Mouse (Mus musculus) liver, embryonic 11.5 days (tissue): ENCODE results near the gene BC049352. TPM values are rescaled to one million over a fixed set of nuclear protein-coding genes. Genes with fewer than 3 reads are reported as not detected.

ENCODE experiments used
- ATAC-seq: fragments of 200-750 bp; cut with Nextera tagmentation; replicated peaks from 2 replicates; pipeline ENCODE4 v1.8.0; 2017; ENCODE audit warnings: moderate number of reproducible peaks, mild to moderate bottlenecking, moderate TSS enrichment, moderate library complexity; ENCODE audit not compliant: low FRiP score
- DNase-seq: peaks from one replicate; pipeline ENCODE4 v3.0.0-alpha.2; 2017; ENCODE audit warnings: low spot score
- H3K27ac ChIP-seq: fragments of 300-500 bp; sonication (generic); 2 replicates; pipeline ENCODE4 v1.5.1; 2014; ENCODE audit warnings: mild to moderate bottlenecking, low read depth, low read length, control low read depth
- H3K27me3 ChIP-seq: fragments of 300-500 bp; sonication (generic); replicated peaks from 2 replicates; pipeline ENCODE4 v1.6.1; 2014; ENCODE audit warnings: low read length, mixed read lengths; ENCODE audit not compliant: control insufficient read depth, insufficient read depth
- H3K36me3 ChIP-seq: fragments of 300-500 bp; sonication (generic); 2 replicates; pipeline ENCODE4 v1.6.1; 2014; ENCODE audit warnings: mild to moderate bottlenecking, low read length, moderate library complexity, mixed read lengths; ENCODE audit not compliant: control insufficient read depth, insufficient read depth
- H3K4me1 ChIP-seq: fragments of 300-500 bp; sonication (generic); replicated peaks from 2 replicates; pipeline ENCODE4 v1.6.1; 2014; ENCODE audit warnings: low read length, mixed read lengths; ENCODE audit not compliant: control insufficient read depth, insufficient read depth
- H3K4me2 ChIP-seq: fragments of 300-500 bp; sonication (generic); 2 replicates; pipeline ENCODE4 v1.6.1; 2014; ENCODE audit warnings: mild to moderate bottlenecking, control low read depth, moderate library complexity
- H3K4me3 ChIP-seq: fragments of 300-500 bp; sonication (generic); 2 replicates; pipeline ENCODE4 v1.5.1; 2014; ENCODE audit warnings: low read depth, low read length, control low read depth
- H3K9ac ChIP-seq: fragments of 300-500 bp; sonication (generic); 2 replicates; pipeline ENCODE4 v1.6.1; 2014; ENCODE audit warnings: low read depth, low read length, control low read depth
- H3K9me3 ChIP-seq: fragments of 300-500 bp; sonication (generic); 2 replicates; pipeline ENCODE4 v1.6.1; 2016; ENCODE audit warnings: low read length, inconsistent platforms, mixed read lengths; ENCODE audit not compliant: control insufficient read depth
- WGBS: fragments of 180-500 bp; shearing (Covaris S2); extraction: QIAGEN DNeasy Blood & Tissue Kit; methylation state at CpG from one replicate; pipeline ENCODE4 v1.1.7; 2014; 5-methylcytosine and 5-hydroxymethylcytosine counted together
- polyA plus RNA-seq: library from polyadenylated mRNA; unstranded; fragments of >200 nt; fragmentation: Nextera tagmentation; extraction: Ambion mirVana; gene quantifications from 2 replicates; pipeline ENCODE4 v1.2.1, GENCODE M21; 2014

Gene BC049352
- polyA plus RNA-seq, 1 experiment from 2014 or later, result 0.15 TPM

- Histone ChIP-seq H3K4me2 (no peak overlapping the region), H3K9me3 (no peaks in the 10 kb centered on the region), H3K36me3 (no peaks in the 10 kb centered on the region), H3K27me3 (0 out of 2 replicates have a peak, but pooled peaks cover 2% of the 10 kb centered on the region), H3K9ac (no peak overlapping the region), H3K4me1 (peaks cover 6% of the 10 kb centered on the region), H3K27ac (no peak overlapping the region), H3K4me3 (no peak overlapping the region)
- ATAC-seq (no peak), DNase-seq (no peak)
- WGBS, result 83% methylated on average over 7 of the region's 7 CpGs
Observed at GRCm38 (mm10) chr9:45250306-45250705, 68.5 kb downstream of the BC049352 start.

- WGBS, result 31% methylated on average over 3 of the region's 3 CpGs
- ATAC-seq, result peak; percentile 43; the same call in 1 of the 2 replicates
- H3K4me3 ChIP-seq, result no peak overlapping the region
Observed at GRCm38 (mm10) chr9:45251281-45251680, 69.5 kb downstream of the BC049352 start.

GRCm38 (mm10) chr9:45251990-45252389, 70.2 kb downstream of the BC049352 start:
- Histone ChIP-seq H3K9me3 (no peaks in the 10 kb centered on the region), H3K27ac (no peak overlapping the region), H3K4me1 (peaks cover 6% of the 10 kb centered on the region), H3K4me2 (no peak overlapping the region), H3K9ac (no peak overlapping the region), H3K36me3 (no peaks in the 10 kb centered on the region), H3K4me3 (no peak overlapping the region), H3K27me3 (0 out of 2 replicates have a peak, but pooled peaks cover 2% of the 10 kb centered on the region)
- ATAC-seq (no peak), DNase-seq (no peak)
- 35% methylated on average over 4 of the region's 4 CpGs for WGBS

More at GRCm38 (mm10) chr9:45251281-45251680, 69.5 kb downstream of the BC049352 start:
- no peak overlapping the region for H3K4me2 ChIP-seq
- no peaks in the 10 kb centered on the region for H3K36me3 ChIP-seq
- no peak for DNase-seq
- H3K9me3 ChIP-seq, result no peaks in the 10 kb centered on the region
- peaks cover 6% of the 10 kb centered on the region for H3K4me1 ChIP-seq
- no peak overlapping the region for H3K27ac ChIP-seq
- H3K27me3 ChIP-seq, result 0 out of 2 replicates have a peak, but pooled peaks cover 2% of the 10 kb centered on the region
- H3K9ac ChIP-seq, result no peak overlapping the region

- 0 out of 2 replicates have a peak, but pooled peaks cover 2% of the 10 kb centered on the region for H3K27me3 ChIP-seq
- no peak overlapping the region for H3K4me2 ChIP-seq
- H3K4me1 ChIP-seq, result peaks cover 6% of the 10 kb centered on the region
- H3K36me3 ChIP-seq, result no peaks in the 10 kb centered on the region
- no peak overlapping the region for H3K4me3 ChIP-seq
- H3K9me3 ChIP-seq, result no peaks in the 10 kb centered on the region
- H3K9ac ChIP-seq, result no peak overlapping the region
- DNase-seq (no peak), ATAC-seq (no peak)
- WGBS, result 55% methylated on average over 6 of the region's 6 CpGs
- H3K27ac ChIP-seq, result no peak overlapping the region
Observed at GRCm38 (mm10) chr9:45252395-45252794, 70.6 kb downstream of the BC049352 start.

- no peak overlapping the region for H3K4me2 ChIP-seq
- WGBS, result 67% methylated on average over 6 of the region's 6 CpGs
Observed at GRCm38 (mm10) chr9:45254021-45254420, 72.2 kb downstream of the BC049352 start.

GRCm38 (mm10) chr9:45254605-45255004, 72.8 kb downstream of the BC049352 start:
- H3K27me3 ChIP-seq, result 0 out of 2 replicates have a peak, but pooled peaks cover 2% of the 10 kb centered on the region
- no peak overlapping the region for H3K9ac ChIP-seq
- no peak overlapping the region for H3K4me2 ChIP-seq
- WGBS, result 49% methylated on average over 4 of the region's 4 CpGs
- ATAC-seq, result no peak
- DNase-seq, result no peak
- no peak overlapping the region for H3K4me3 ChIP-seq
- no peaks in the 10 kb centered on the region for H3K36me3 ChIP-seq
- no peaks in the 10 kb centered on the region for H3K9me3 ChIP-seq
- H3K27ac ChIP-seq, result no peak overlapping the region
- peaks cover 6% of the 10 kb centered on the region for H3K4me1 ChIP-seq

More at GRCm38 (mm10) chr9:45254021-45254420, 72.2 kb downstream of the BC049352 start:
- Histone ChIP-seq H3K4me3 (no peak overlapping the region), H3K27ac (no peak overlapping the region), H3K27me3 (0 out of 2 replicates have a peak, but pooled peaks cover 2% of the 10 kb centered on the region), H3K9ac (no peak overlapping the region), H3K4me1 (peaks cover 6% of the 10 kb centered on the region), H3K36me3 (no peaks in the 10 kb centered on the region), H3K9me3 (no peaks in the 10 kb centered on the region)
- DNase-seq, result no peak
- ATAC-seq, result no peak

GRCm38 (mm10) chr9:45255431-45255830, 73.6 kb downstream of the BC049352 start:
- Histone ChIP-seq H3K4me3 (no peak overlapping the region), H3K27ac (no peak overlapping the region), H3K36me3 (no peaks in the 10 kb centered on the region), H3K9ac (no peak overlapping the region), H3K27me3 (0 out of 2 replicates have a peak, but pooled peaks cover 2% of the 10 kb centered on the region), H3K4me1 (peaks cover 6% of the 10 kb centered on the region), H3K4me2 (no peak overlapping the region), H3K9me3 (no peaks in the 10 kb centered on the region)
- ATAC-seq (no peak), DNase-seq (no peak)
- 94% methylated on average over 4 of the region's 4 CpGs for WGBS

GRCm38 (mm10) chr9:45255967-45256366, 74.2 kb downstream of the BC049352 start:
- WGBS, result 81% methylated on average over 5 of the region's 5 CpGs
- H3K4me3 ChIP-seq, result no peak overlapping the region
- no peak for ATAC-seq
- no peak for DNase-seq
- no peak overlapping the region for H3K4me2 ChIP-seq
- no peaks in the 10 kb centered on the region for H3K9me3 ChIP-seq
- H3K4me1 ChIP-seq, result peaks cover 6% of the 10 kb centered on the region
- no peak overlapping the region for H3K9ac ChIP-seq
- no peak overlapping the region for H3K27ac ChIP-seq
- no peaks in the 10 kb centered on the region for H3K36me3 ChIP-seq
- H3K27me3 ChIP-seq, result 0 out of 2 replicates have a peak, but pooled peaks cover 2% of the 10 kb centered on the region

- 84% methylated on average over 13 of the region's 13 CpGs for WGBS
Observed at GRCm38 (mm10) chr9:45259065-45259464, 77.3 kb downstream of the BC049352 start.

More at GRCm38 (mm10) chr9:45259065-45259464, 77.3 kb downstream of the BC049352 start:
- Histone ChIP-seq H3K9me3 (no peaks in the 10 kb centered on the region), H3K27ac (no peak overlapping the region), H3K27me3 (no peaks in the 10 kb centered on the region), H3K4me1 (no peaks in the 10 kb centered on the region), H3K9ac (no peak overlapping the region), H3K4me3 (no peak overlapping the region), H3K4me2 (no peak overlapping the region), H3K36me3 (no peaks in the 10 kb centered on the region)
- ATAC-seq (no peak), DNase-seq (no peak)
